In the genomic region with DNA sequence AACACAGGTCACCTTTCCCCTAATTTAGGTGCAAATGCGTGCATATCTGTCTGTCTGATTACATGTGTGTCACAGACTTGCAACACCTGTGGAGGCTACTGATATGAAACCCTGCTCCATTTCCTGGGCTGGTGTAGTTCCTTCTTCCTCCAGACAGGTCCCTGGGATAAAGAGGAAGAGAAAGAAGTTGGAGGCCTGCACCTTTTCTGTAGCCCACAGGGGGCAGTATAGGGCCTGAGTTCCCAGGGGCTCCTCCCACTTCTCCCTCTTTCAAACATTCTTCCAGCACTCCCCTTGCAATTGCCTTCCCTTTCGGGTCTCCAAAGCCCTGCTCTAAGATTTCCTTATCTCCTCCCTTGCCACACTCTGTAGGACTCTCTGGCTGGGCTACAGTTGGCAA, we compare ENCODE assay signal across 25 mouse cellular contexts.
DNase-seq lines count a peak whose midpoint lies in the region; ATAC-seq and TF ChIP-seq lines count a peak whose summit lies in the region.
"Had no signal": no experiment of that assay in that cellular context is flagged by ENCODE, and none has a peak within 500 bp of the region (broad histone marks: within the 10 kb centered on the region; RNA-seq: fewer than 3 reads in every experiment).

No protein-coding gene starts in this region.

- no peak overlapping the region for H3K4me3 ChIP-seq in liver, adult 2 months (ENCODE audit: insufficient read depth, low read depth, low read length)
- H3K4me3 ChIP-seq in liver, embryonic 11.5 days (ENCODE audit: low read depth, low read length) = no peak overlapping the region
- H3K4me3 ChIP-seq in CH12.LX (replicated peaks in 1 of 3; ENCODE audit: low read depth in 2 of 3, low read length in 2 of 3, poor library complexity in 1 of 3) = no peak overlapping the region
- H3K4me3 ChIP-seq: heart, embryonic 15.5 days; hindbrain, embryonic 15.5 days; liver, embryonic 13.5 days; lung, embryonic 15.5 days; midbrain, embryonic 10.5 days; neural tube, embryonic 15.5 days; stomach, embryonic 15.5 days had no signal

- in situ Hi-C loops in CH12.LX (cut with MboI; ENCODE audit: low pct_ligation_motif_present, low pct_unique_long_range_greater_than_20kb, low sequenced_read_pairs) = no loop called here

- DNase-seq in liver, adult 2 months (ENCODE audit: extremely low read depth, low read depth, low spot score) = no peak
- no peak for DNase-seq in liver, embryonic 11.5 days (ENCODE audit: low spot score)
- peak; percentile 27 for DNase-seq in CH12.LX (ENCODE audit: extremely low read depth)
- peak; percentile 31 for DNase-seq in ES-CJ7 (ENCODE audit: low read depth, low spot score)
- DNase-seq in ZHBTc4 (ENCODE audit: low read depth, low spot score) = peak; percentile 55
- DNase-seq in layer of hippocampus, postnatal 36 days = no peak
- no peak for DNase-seq in cerebellum, postnatal 25 days
- no peak for DNase-seq in layer of hippocampus, adult 9-10 months (ENCODE audit: low spot score)
- DNase-seq: cerebellum, adult 11 months; cerebellum, adult 9-11 months; forebrain, postnatal 0 days; gastrocnemius, postnatal 36 days; heart, postnatal 4 days; liver, embryonic 13.5 days; lung, postnatal 4 days; right cerebral cortex, adult 18-20 months had no signal

- H3K27me3 ChIP-seq in liver, adult 2 months (ENCODE audit: control insufficient read depth, insufficient read depth, low read length) = no peaks in the 10 kb centered on the region
- H3K27me3 ChIP-seq in liver, embryonic 11.5 days (replicated peaks; ENCODE audit: control insufficient read depth, insufficient read depth, low read length) = no peaks in the 10 kb centered on the region
- H3K27me3 ChIP-seq in CH12.LX (replicated peaks) = no peaks in the 10 kb centered on the region
- H3K27me3 ChIP-seq: heart, embryonic 15.5 days; hindbrain, embryonic 15.5 days; liver, embryonic 13.5 days; lung, embryonic 15.5 days; neural tube, embryonic 15.5 days; stomach, embryonic 15.5 days had no signal

- ATAC-seq in liver, embryonic 11.5 days (replicated peaks; ENCODE audit: low FRiP score) = no peak
- ATAC-seq: forebrain, postnatal 0 days; intestine, embryonic 16.5 days had no signal

- dilution Hi-C loops in CH12.LX (cut with MboI; ENCODE audit: extremely low pct_ligation_motif_present, extremely low pct_unique_long_range_greater_than_20kb, low sequenced_read_pairs) = no loop called here

- TF ChIP-seq POLR2A in liver, adult 2 months (IDR thresholded peaks at IDR 0.05; ENCODE audit: extremely low read depth, insufficient read depth, low read length) = no peak
- TF ChIP-seq POLR2A in CH12.LX (IDR thresholded peaks at IDR 0.05; ENCODE audit: low read depth, low read length) = no peak

- H3K27ac ChIP-seq in liver, adult 2 months (replicated peaks; ENCODE audit: insufficient read depth, low read depth, low read length) = no peak overlapping the region
- no peak overlapping the region for H3K27ac ChIP-seq in liver, embryonic 11.5 days (ENCODE audit: low read depth, low read length)
- H3K27ac ChIP-seq in CH12.LX (ENCODE audit: insufficient read depth, low read depth) = no peak overlapping the region
- H3K27ac ChIP-seq: heart, embryonic 15.5 days; hindbrain, embryonic 15.5 days; kidney, postnatal 0 days; liver, embryonic 13.5 days; lung, embryonic 15.5 days; midbrain, embryonic 10.5 days; neural tube, embryonic 15.5 days; stomach, embryonic 15.5 days had no signal

- H3K4me2 ChIP-seq in liver, embryonic 11.5 days = no peak overlapping the region
- H3K4me2 ChIP-seq in CH12.LX (ENCODE audit: insufficient read depth, low read depth, poor library complexity, severe bottlenecking) = no peak overlapping the region
- H3K4me2 ChIP-seq: heart, embryonic 15.5 days; hindbrain, embryonic 15.5 days; liver, embryonic 13.5 days; lung, embryonic 15.5 days; neural tube, embryonic 15.5 days; stomach, embryonic 15.5 days had no signal

- TF ChIP-seq RAD21 in CH12.LX (IDR thresholded peaks at IDR 0.05; ENCODE audit: low read depth, low read length) = no peak

- peak; percentile 30 for TF ChIP-seq CTCF in liver, adult 2 months (IDR thresholded peaks at IDR 0.05; ENCODE audit: low read depth, low read length)
- peak in 1 of 2 experiments; percentile 48; a peak in 3 of 4 replicates for TF ChIP-seq CTCF in CH12.LX (conservative IDR thresholded peaks at IDR 0.05 in 1 of 2, IDR thresholded peaks at IDR 0.05 in 1 of 2; ENCODE audit: low read depth in 2 of 2, low read length in 2 of 2)

- TF ChIP-seq EP300 in CH12.LX (IDR thresholded peaks at IDR 0.05; ENCODE audit: low read length) = no peak

- H3K4me1 ChIP-seq in liver, adult 2 months (ENCODE audit: control insufficient read depth, insufficient read depth, low read length) = no peaks in the 10 kb centered on the region
- no peaks in the 10 kb centered on the region for H3K4me1 ChIP-seq in liver, embryonic 11.5 days (replicated peaks; ENCODE audit: control insufficient read depth, insufficient read depth, low read length)
- H3K4me1 ChIP-seq in CH12.LX (ENCODE audit: control insufficient read depth in 1 of 2, insufficient read depth in 2 of 2) = no peaks in the 10 kb centered on the region
- H3K4me1 ChIP-seq: heart, embryonic 15.5 days; hindbrain, embryonic 15.5 days; liver, embryonic 13.5 days; lung, embryonic 15.5 days; midbrain, embryonic 10.5 days; neural tube, embryonic 15.5 days; stomach, embryonic 15.5 days had no signal

- H3K36me3 ChIP-seq in liver, adult 2 months (ENCODE audit: control insufficient read depth, insufficient read depth, low read length) = no peaks in the 10 kb centered on the region
- H3K36me3 ChIP-seq in liver, embryonic 11.5 days (ENCODE audit: control insufficient read depth, insufficient read depth, low read length) = no peaks in the 10 kb centered on the region
- H3K36me3 ChIP-seq in CH12.LX (replicated peaks in 1 of 2; ENCODE audit: control insufficient read depth in 1 of 2, insufficient read depth in 1 of 2, low read length in 1 of 2) = no peaks in the 10 kb centered on the region
- H3K36me3 ChIP-seq: G1E; heart, embryonic 15.5 days; hindbrain, embryonic 15.5 days; liver, embryonic 13.5 days; lung, embryonic 15.5 days; midbrain, embryonic 10.5 days; neural tube, embryonic 15.5 days; stomach, embryonic 15.5 days had no signal

- H3K9me3 ChIP-seq in liver, embryonic 11.5 days (ENCODE audit: control insufficient read depth, low read length) = no peaks in the 10 kb centered on the region; the same call in 1 of the 2 replicates
- H3K9me3 ChIP-seq in CH12.LX (replicated peaks; ENCODE audit: low read length) = no peaks in the 10 kb centered on the region
- H3K9me3 ChIP-seq: heart, embryonic 15.5 days; hindbrain, embryonic 15.5 days; liver, embryonic 13.5 days; lung, embryonic 15.5 days; midbrain, embryonic 10.5 days; neural tube, embryonic 15.5 days; stomach, embryonic 15.5 days had no signal

- no peaks in the 10 kb centered on the region for H3K79me2 ChIP-seq in liver, adult 2 months (ENCODE audit: control insufficient read depth, insufficient read depth, low read length)
- H3K79me2 ChIP-seq in CH12.LX (replicated peaks; ENCODE audit: control insufficient read depth, extremely low read depth, insufficient read depth, poor library complexity, severe bottlenecking) = no peaks in the 10 kb centered on the region

- 64% methylated on average over 2 of the region's 2 CpGs for WGBS in liver, adult 2 months
- 33% methylated on average over 2 of the region's 2 CpGs for WGBS in liver, embryonic 11.5 days

- H3K9ac ChIP-seq in liver, adult 2 months (ENCODE audit: low read depth, low read length) = no peak overlapping the region
- H3K9ac ChIP-seq in liver, embryonic 11.5 days (ENCODE audit: low read depth, low read length) = no peak overlapping the region
- H3K9ac ChIP-seq in CH12.LX (ENCODE audit: insufficient read depth, low read depth) = no peak overlapping the region
- H3K9ac ChIP-seq: forebrain, postnatal 0 days; heart, embryonic 15.5 days; hindbrain, embryonic 15.5 days; liver, embryonic 13.5 days; lung, embryonic 15.5 days; neural tube, embryonic 15.5 days; stomach, embryonic 15.5 days had no signal

TF ChIP-seq in CH12.LX, 34 proteins besides CTCF, POLR2A, EP300 and RAD21:
- TF ChIP-seq CHD1 (IDR thresholded peaks at IDR 0.05; ENCODE audit: low read depth, low read length) = no peak
- TF ChIP-seq TBP (conservative IDR thresholded peaks at IDR 0.05; ENCODE audit: low read depth, low read length) = no peak
- TF ChIP-seq SIN3A (IDR thresholded peaks at IDR 0.05; ENCODE audit: low read length) = no peak
- no peak for TF ChIP-seq KAT2A (IDR thresholded peaks at IDR 0.05; ENCODE audit: insufficient replicate concordance, low read length)
- no peak for TF ChIP-seq MAZ (IDR thresholded peaks at IDR 0.05; ENCODE audit: low read depth, low read length)
- no peak for TF ChIP-seq ZC3H11A (IDR thresholded peaks at IDR 0.05; ENCODE audit: low read depth, low read length)
- TF ChIP-seq JUN (IDR thresholded peaks at IDR 0.05; ENCODE audit: insufficient read depth, low read depth, low read length) = no peak
- TF ChIP-seq GABPA (IDR thresholded peaks at IDR 0.05; ENCODE audit: insufficient replicate concordance, low read depth, low read length) = no peak
- no peak for TF ChIP-seq MEF2A (IDR thresholded peaks at IDR 0.05; ENCODE audit: borderline replicate concordance, low read depth, low read length)
- TF ChIP-seq USF1 (IDR thresholded peaks at IDR 0.05; ENCODE audit: low read depth, low read length) = no peak
- TF ChIP-seq MAX (IDR thresholded peaks at IDR 0.05; ENCODE audit: low read length) = no peak
- no peak for TF ChIP-seq UBTF (IDR thresholded peaks at IDR 0.05; ENCODE audit: low read depth, low read length)
- TF ChIP-seq ZMIZ1 (IDR thresholded peaks at IDR 0.05; ENCODE audit: low read depth, low read length) = no peak
- no peak for TF ChIP-seq BHLHE40 (IDR thresholded peaks at IDR 0.05; ENCODE audit: low read depth, low read length)
- no peak for TF ChIP-seq E2F4 (IDR thresholded peaks at IDR 0.05; ENCODE audit: insufficient replicate concordance, low read depth, low read length)
- no peak for TF ChIP-seq RCOR1 (conservative IDR thresholded peaks at IDR 0.05; ENCODE audit: low read depth, low read length)
- TF ChIP-seq POLR2AphosphoS2 (IDR thresholded peaks at IDR 0.05; ENCODE audit: low read depth, low read length) = no peak

Comparison
In these comparisons a context has a peak if more than half of its experiments do, and no peak if none do; other contexts are left out.
1. DNase-seq: peak in CH12.LX (single experiment), ES-CJ7 (single experiment) and ZHBTc4 (single experiment); none in liver, adult 2 months (single experiment), liver, embryonic 11.5 days (single experiment), layer of hippocampus, postnatal 36 days (0 of 2), cerebellum, postnatal 25 days (0 of 2) and layer of hippocampus, adult 9-10 months (single experiment).